Mouse (Mus musculus) heart, embryonic 15.5 days (tissue): ENCODE data around the gene Neurog3. TPM values are rescaled to one million over a fixed set of nuclear protein-coding genes. Genes with fewer than 3 reads are reported as not detected.

Experiments
- ATAC-seq: fragments of 200-750 bp; cut with Nextera tagmentation; replicated peaks from 2 replicates; pipeline ENCODE4 v1.8.0; 2017; ENCODE audit warnings: low read depth, moderate TSS enrichment; ENCODE audit not compliant: insufficient number of reproducible peaks, insufficient read depth, low FRiP score
- H3K27ac ChIP-seq: fragments of 300-500 bp; sonication (generic); 2 replicates; pipeline ENCODE4 v1.5.1; 2015; ENCODE audit warnings: mild to moderate bottlenecking, inconsistent platforms
- H3K27me3 ChIP-seq: fragments of 300-500 bp; sonication (generic); 2 replicates; pipeline ENCODE4 v1.6.1; 2015; ENCODE audit warnings: inconsistent platforms
- H3K36me3 ChIP-seq: fragments of 300-500 bp; sonication (generic); 2 replicates; pipeline ENCODE4 v1.6.1; 2015; ENCODE audit warnings: mild to moderate bottlenecking, inconsistent platforms
- H3K4me1 ChIP-seq: fragments of 300-500 bp; sonication (generic); replicated peaks from 2 replicates; pipeline ENCODE4 v1.6.1; 2015; ENCODE audit warnings: inconsistent platforms
- H3K4me2 ChIP-seq: fragments of 300-500 bp; sonication (generic); 2 replicates; pipeline ENCODE4 v1.6.1; 2015; ENCODE audit warnings: inconsistent platforms, mild to moderate bottlenecking, moderate library complexity
- H3K4me3 ChIP-seq: fragments of 300-500 bp; sonication (generic); 2 replicates; pipeline ENCODE4 v1.5.1; 2015; ENCODE audit warnings: mild to moderate bottlenecking, inconsistent platforms
- H3K9ac ChIP-seq: fragments of 300-500 bp; sonication (generic); 2 replicates; pipeline ENCODE4 v1.6.1; 2015; ENCODE audit warnings: mild to moderate bottlenecking, inconsistent platforms
- H3K9me3 ChIP-seq: fragments of 300-500 bp; sonication (generic); replicated peaks from 2 replicates; pipeline ENCODE4 v1.6.1; 2016; ENCODE audit warnings: inconsistent platforms
- WGBS: fragments of 180-500 bp; shearing (Covaris S2); methylation state at CpG from one replicate; pipeline ENCODE4 v1.1.7; 2015; ENCODE audit warnings: mixed read lengths; 5-methylcytosine and 5-hydroxymethylcytosine counted together
- polyA plus RNA-seq: library from polyadenylated mRNA; unstranded; fragments of >200 nt; fragmentation: Nextera tagmentation; extraction: Ambion mirVana; gene quantifications from 2 replicates; pipeline ENCODE4 v1.2.1, GENCODE M21; 2015

Gene Neurog3
- polyA plus RNA-seq, 1 experiment from 2014 or later, result not detected

- no peaks in the 10 kb centered on the region for H3K36me3 ChIP-seq
- no peak for ATAC-seq
- H3K4me1 ChIP-seq, result no peaks in the 10 kb centered on the region
- H3K27ac ChIP-seq, result no peak overlapping the region
- H3K4me3 ChIP-seq, result no peak overlapping the region
- WGBS, result 72% methylated on average over 5 of the region's 5 CpGs
- H3K27me3 ChIP-seq, result peaks cover 28% of the 10 kb centered on the region
- H3K9me3 ChIP-seq, result no peaks in the 10 kb centered on the region
- H3K4me2 ChIP-seq, result no peak overlapping the region
- H3K9ac ChIP-seq, result no peak overlapping the region
These were observed 13.1 kb downstream of the Neurog3 start for GRCm38 (mm10) chr10:62145957-62146356.

GRCm38 (mm10) chr10:62147466-62148248 is 14.8 kb downstream of the Neurog3 start:
- no peaks in the 10 kb centered on the region for H3K36me3 ChIP-seq
- 54% methylated on average over 12 of the region's 12 CpGs for WGBS
- no peak overlapping the region for H3K4me2 ChIP-seq
- no peak overlapping the region for H3K4me3 ChIP-seq
- H3K4me1 ChIP-seq, result no peaks in the 10 kb centered on the region
- no peak for ATAC-seq
- no peaks in the 10 kb centered on the region for H3K9me3 ChIP-seq
- peaks cover 22% of the 10 kb centered on the region for H3K27me3 ChIP-seq
- no peak overlapping the region for H3K9ac ChIP-seq
- no peak overlapping the region for H3K27ac ChIP-seq

- H3K4me2 ChIP-seq, result no peak overlapping the region
- H3K27me3 ChIP-seq, result peaks cover 19% of the 10 kb centered on the region
- no peaks in the 10 kb centered on the region for H3K36me3 ChIP-seq
- H3K4me3 ChIP-seq, result no peak overlapping the region
- H3K4me1 ChIP-seq, result no peaks in the 10 kb centered on the region
- no peak overlapping the region for H3K9ac ChIP-seq
- whole genome bisulfite sequencing, result 62% methylated on average over 7 of the region's 7 CpGs
- ATAC-seq, result no peak
- H3K9me3 ChIP-seq, result no peaks in the 10 kb centered on the region
- H3K27ac ChIP-seq, result no peak overlapping the region
These were observed 17.0 kb downstream of the Neurog3 start for GRCm38 (mm10) chr10:62149929-62150328.

- WGBS, result 45% methylated on average over 10 of the region's 10 CpGs
- H3K9me3 ChIP-seq, result no peaks in the 10 kb centered on the region
- no peaks in the 10 kb centered on the region for H3K4me1 ChIP-seq
- no peak overlapping the region for H3K9ac ChIP-seq
- H3K4me3 ChIP-seq, result no peak overlapping the region
- no peaks in the 10 kb centered on the region for H3K36me3 ChIP-seq
- H3K4me2 ChIP-seq, result no peak overlapping the region
- no peaks in the 10 kb centered on the region for H3K27me3 ChIP-seq
- H3K27ac ChIP-seq, result no peak overlapping the region
- no peak for ATAC-seq
These were observed 29.5 kb downstream of the Neurog3 start for GRCm38 (mm10) chr10:62162410-62162809.

- Histone ChIP-seq H3K36me3 (no peaks in the 10 kb centered on the region), H3K27me3 (peaks cover 5% of the 10 kb centered on the region), H3K4me3 (no peak overlapping the region), H3K9me3 (no peaks in the 10 kb centered on the region), H3K27ac (no peak overlapping the region), H3K4me2 (no peak overlapping the region), H3K9ac (no peak overlapping the region), H3K4me1 (no peaks in the 10 kb centered on the region)
- no peak for ATAC-seq
- WGBS, result 10% methylated on average over 9 of the region's 9 CpGs
These were observed 40.1 kb downstream of the Neurog3 start for GRCm38 (mm10) chr10:62172841-62173553.

- 36% methylated on average over 9 of the region's 9 CpGs for WGBS
- 0 out of 2 replicates have a peak, but pooled peaks cover 3% of the 10 kb centered on the region for H3K9me3 ChIP-seq
- ATAC-seq, result no peak
These were observed 41.1 kb downstream of the Neurog3 start for GRCm38 (mm10) chr10:62173941-62174448.

GRCm38 (mm10) chr10:62174533-62175313 is 41.8 kb downstream of the Neurog3 start:
- ATAC-seq, result no peak
- Histone ChIP-seq H3K27me3 (peaks cover 5% of the 10 kb centered on the region), H3K9me3 (0 out of 2 replicates have a peak, but pooled peaks cover 3% of the 10 kb centered on the region), H3K36me3 (no peaks in the 10 kb centered on the region), H3K4me2 (no peak overlapping the region), H3K9ac (no peak overlapping the region), H3K4me3 (no peak overlapping the region), H3K27ac (no peak overlapping the region), H3K4me1 (no peaks in the 10 kb centered on the region)
- 54% methylated on average over 15 of the region's 15 CpGs for WGBS

More at GRCm38 (mm10) chr10:62173941-62174448, 41.1 kb downstream of the Neurog3 start:
- H3K4me3 ChIP-seq, result no peak overlapping the region
- no peak overlapping the region for H3K27ac ChIP-seq
- no peaks in the 10 kb centered on the region for H3K36me3 ChIP-seq
- peaks cover 5% of the 10 kb centered on the region for H3K27me3 ChIP-seq
- H3K4me1 ChIP-seq, result no peaks in the 10 kb centered on the region
- H3K9ac ChIP-seq, result no peak overlapping the region
- no peak overlapping the region for H3K4me2 ChIP-seq

- 0 out of 2 replicates have a peak, but pooled peaks cover 3% of the 10 kb centered on the region for H3K9me3 ChIP-seq
- no peak overlapping the region for H3K4me2 ChIP-seq
- ATAC-seq, result no peak
- no peak overlapping the region for H3K4me3 ChIP-seq
- WGBS, result 85% methylated on average over 3 of the region's 3 CpGs
- peaks cover 13% of the 10 kb centered on the region for H3K27me3 ChIP-seq
- no peaks in the 10 kb centered on the region for H3K36me3 ChIP-seq
- no peaks in the 10 kb centered on the region for H3K4me1 ChIP-seq
- H3K27ac ChIP-seq, result no peak overlapping the region
- no peak overlapping the region for H3K9ac ChIP-seq
These were observed 47.1 kb downstream of the Neurog3 start for GRCm38 (mm10) chr10:62179944-62180343.

- H3K27ac ChIP-seq, result no peak overlapping the region
- 49% methylated on average over 3 of the region's 3 CpGs for WGBS
- H3K9me3 ChIP-seq, result 0 out of 2 replicates have a peak, but pooled peaks cover 3% of the 10 kb centered on the region
- H3K36me3 ChIP-seq, result no peaks in the 10 kb centered on the region
- H3K4me3 ChIP-seq, result no peak overlapping the region
- no peak overlapping the region for H3K9ac ChIP-seq
- ATAC-seq, result no peak
- H3K4me2 ChIP-seq, result no peak overlapping the region
- no peaks in the 10 kb centered on the region for H3K4me1 ChIP-seq
- H3K27me3 ChIP-seq, result peaks cover 22% of the 10 kb centered on the region
These were observed 48.8 kb downstream of the Neurog3 start for GRCm38 (mm10) chr10:62181701-62182100.

GRCm38 (mm10) chr10:62182471-62183014 is 49.7 kb downstream of the Neurog3 start:
- ATAC-seq, result no peak
- no peaks in the 10 kb centered on the region for H3K4me1 ChIP-seq
- H3K9me3 ChIP-seq, result 0 out of 2 replicates have a peak, but pooled peaks cover 3% of the 10 kb centered on the region
- H3K27ac ChIP-seq, result no peak overlapping the region
- no peaks in the 10 kb centered on the region for H3K36me3 ChIP-seq
- no peak overlapping the region for H3K4me2 ChIP-seq
- no peak overlapping the region for H3K4me3 ChIP-seq
- no peak overlapping the region for H3K9ac ChIP-seq
- peaks cover 23% of the 10 kb centered on the region for H3K27me3 ChIP-seq
- WGBS, result 67% methylated on average over 6 of the region's 6 CpGs

- no peak overlapping the region for H3K27ac ChIP-seq
- H3K27me3 ChIP-seq, result peaks cover 27% of the 10 kb centered on the region
- 0 out of 2 replicates have a peak, but pooled peaks cover 3% of the 10 kb centered on the region for H3K9me3 ChIP-seq
- no peak for ATAC-seq
- H3K4me1 ChIP-seq, result no peaks in the 10 kb centered on the region
- no peak overlapping the region for H3K9ac ChIP-seq
- no peak overlapping the region for H3K4me2 ChIP-seq
- H3K36me3 ChIP-seq, result no peaks in the 10 kb centered on the region
- H3K4me3 ChIP-seq, result no peak overlapping the region
- 4% methylated on average over 10 of the region's 10 CpGs for WGBS
These were observed 50.2 kb downstream of the Neurog3 start for GRCm38 (mm10) chr10:62183053-62183452.
